Mouse (Mus musculus): Measurements from ENCODE around the gene Tmem126a. TPM values are rescaled to one million over a fixed set of nuclear protein-coding genes. Genes with fewer than 3 reads are reported as not detected.

Tmem126a gene
- polyA plus RNA-seq, 1 experiment from 2014 or later = 39.7 TPM

DNA sequence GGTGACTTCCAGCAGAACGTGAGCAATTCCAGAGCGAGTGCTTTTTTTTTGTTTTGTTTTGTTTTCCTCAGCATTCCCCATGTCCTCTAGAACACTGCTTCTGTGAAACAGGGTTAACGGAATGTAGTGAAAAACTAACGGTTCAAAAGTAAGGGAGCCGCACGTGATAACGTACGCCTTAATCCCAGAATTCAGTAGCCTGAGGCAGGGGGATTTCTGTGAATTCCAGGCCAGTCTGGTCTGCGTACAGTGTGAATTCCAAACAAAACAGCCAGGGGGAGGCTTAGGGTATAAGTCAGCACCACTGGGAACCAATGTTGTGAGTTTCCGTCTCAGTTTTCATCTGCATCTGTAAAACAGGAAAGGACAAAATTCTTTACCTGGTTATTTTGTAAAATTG is 488 bp upstream of the Tmem126a start:
- H3K9me3 ChIP-seq (replicated peaks; ENCODE audit: control insufficient read depth, low read length) = no peaks in the 10 kb centered on the region
- H3K9ac ChIP-seq (ENCODE audit: low read depth, low read length) = peak overlapping the region; percentile 84
- H3K4me2 ChIP-seq (ENCODE audit: low read depth, low read length) = peak overlapping the region; percentile 87
- WGBS (ENCODE audit: insufficient replicate concordance) = 8% methylated on average over 10 of the region's 10 CpGs
- no peaks in the 10 kb centered on the region for H3K36me3 ChIP-seq (ENCODE audit: control insufficient read depth, insufficient read depth)
- peaks cover 11% of the 10 kb centered on the region for H3K4me1 ChIP-seq (ENCODE audit: control insufficient read depth, low read depth, low read length)
- ATAC-seq (ENCODE audit: low read depth) = peak; percentile 21
- H3K27ac ChIP-seq (ENCODE audit: low read length) = peak overlapping the region; percentile 86
- H3K4me3 ChIP-seq (ENCODE audit: low read depth, low read length) = peak overlapping the region; percentile 84
- H3K27me3 ChIP-seq (ENCODE audit: control insufficient read depth, insufficient read depth, low read depth, low read length) = no peaks in the 10 kb centered on the region

DNA sequence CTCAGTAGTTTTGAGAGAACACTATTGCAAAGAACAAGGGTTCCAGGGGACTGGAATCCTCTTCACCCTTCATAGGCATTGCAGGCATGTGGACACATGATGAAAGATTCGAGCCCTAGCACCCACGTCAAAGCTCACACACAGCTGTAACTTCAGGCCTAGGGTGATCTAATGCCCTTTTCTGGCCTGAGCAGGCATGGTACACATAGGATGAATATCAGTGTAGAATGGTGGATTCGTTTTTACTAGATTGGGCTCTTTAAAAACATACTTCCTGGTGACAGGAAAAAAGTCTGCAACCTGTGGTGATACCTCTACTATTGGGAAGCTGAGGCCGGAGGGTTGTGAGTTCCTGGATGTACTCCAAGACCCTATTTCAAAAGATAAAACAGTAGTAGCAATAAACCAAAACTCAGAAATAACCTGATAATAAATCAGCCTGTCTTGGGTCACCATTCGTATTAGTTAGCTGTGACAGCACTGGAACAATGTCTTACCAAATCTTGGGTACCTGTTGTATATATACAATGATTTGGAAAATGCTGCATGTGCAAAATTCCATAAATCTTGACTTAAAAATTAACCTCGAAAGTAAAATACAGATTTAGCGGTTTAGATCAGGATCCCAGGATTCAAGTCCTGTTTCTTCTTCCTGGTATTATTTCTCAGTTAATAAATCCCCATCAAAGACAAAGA is 732 bp downstream of the Tmem126a start:
- Histone ChIP-seq H3K27ac (ENCODE audit: low read length) (no peak overlapping the region), H3K9me3 (replicated peaks; ENCODE audit: control insufficient read depth, low read length) (no peaks in the 10 kb centered on the region), H3K4me3 (ENCODE audit: low read depth, low read length) (peak overlapping the region; percentile 84), H3K4me1 (ENCODE audit: control insufficient read depth, low read depth, low read length) (peaks cover 11% of the 10 kb centered on the region), H3K4me2 (ENCODE audit: low read depth, low read length) (peak overlapping the region; percentile 87), H3K27me3 (ENCODE audit: control insufficient read depth, insufficient read depth, low read depth, low read length) (no peaks in the 10 kb centered on the region), H3K9ac (ENCODE audit: low read depth, low read length) (peak overlapping the region; percentile 21; the same call in 1 of the 2 replicates), H3K36me3 (ENCODE audit: control insufficient read depth, insufficient read depth) (no peaks in the 10 kb centered on the region; the same call in none of the 2 replicates)
- no peak for ATAC-seq (ENCODE audit: low read depth)
- WGBS (ENCODE audit: insufficient replicate concordance) = 18% methylated on average over 7 of the region's 7 CpGs

- H3K27me3 ChIP-seq (ENCODE audit: control insufficient read depth, insufficient read depth, low read depth, low read length) = no peaks in the 10 kb centered on the region
- H3K9ac ChIP-seq (ENCODE audit: low read depth, low read length) = peak overlapping the region; percentile 99
- H3K36me3 ChIP-seq (ENCODE audit: control insufficient read depth, insufficient read depth) = peaks cover 6% of the 10 kb centered on the region
- H3K27ac ChIP-seq (ENCODE audit: low read length) = peak overlapping the region; percentile 96
- ATAC-seq (ENCODE audit: low read depth) = no peak
- 0% methylated on average over 6 of the region's 6 CpGs for WGBS (ENCODE audit: insufficient replicate concordance)
- no peaks in the 10 kb centered on the region for H3K4me1 ChIP-seq (ENCODE audit: control insufficient read depth, low read depth, low read length)
- peak overlapping the region; percentile 76 for H3K4me2 ChIP-seq (ENCODE audit: low read depth, low read length)
- no peaks in the 10 kb centered on the region for H3K9me3 ChIP-seq (replicated peaks; ENCODE audit: control insufficient read depth, low read length)
- H3K4me3 ChIP-seq (ENCODE audit: low read depth, low read length) = peak overlapping the region; percentile 100
Observed at GRCm38 (mm10) chr7:90444206-90444605, 12.8 kb downstream of the Tmem126a start.

- H3K4me3 ChIP-seq (ENCODE audit: low read depth, low read length) = peak overlapping the region; percentile 100
- ATAC-seq (ENCODE audit: low read depth) = peak; percentile 63
- under 1% methylated on average over 117 of the region's 123 CpGs for WGBS (ENCODE audit: insufficient replicate concordance)
- no peaks in the 10 kb centered on the region for H3K9me3 ChIP-seq (replicated peaks; ENCODE audit: control insufficient read depth, low read length)
- H3K4me1 ChIP-seq (ENCODE audit: control insufficient read depth, low read depth, low read length) = no peaks in the 10 kb centered on the region
- H3K27ac ChIP-seq (ENCODE audit: low read length) = peak overlapping the region; percentile 96
- H3K4me2 ChIP-seq (ENCODE audit: low read depth, low read length) = peak overlapping the region; percentile 76
- peak overlapping the region; percentile 99 for H3K9ac ChIP-seq (ENCODE audit: low read depth, low read length)
- H3K36me3 ChIP-seq (ENCODE audit: control insufficient read depth, insufficient read depth) = peaks cover 4% of the 10 kb centered on the region
- no peaks in the 10 kb centered on the region for H3K27me3 ChIP-seq (ENCODE audit: control insufficient read depth, insufficient read depth, low read depth, low read length)
Observed at GRCm38 (mm10) chr7:90443101-90444091, 13.6 kb downstream of the Tmem126a start.

GRCm38 (mm10) chr7:90442518-90443080 is 14.4 kb downstream of the Tmem126a start, which contains the start of gene Crebzf:
Crebzf (plus strand) TSS chr7:90442729.
- H3K36me3 ChIP-seq (ENCODE audit: control insufficient read depth, insufficient read depth) = peaks cover 3% of the 10 kb centered on the region
- H3K4me2 ChIP-seq (ENCODE audit: low read depth, low read length) = peak within 1 kb of the TSS; percentile 76
- H3K9ac ChIP-seq (ENCODE audit: low read depth, low read length) = peak within 1 kb of the TSS; percentile 99
- no peaks in the 10 kb centered on the region for H3K27me3 ChIP-seq (ENCODE audit: control insufficient read depth, insufficient read depth, low read depth, low read length)
- ATAC-seq (ENCODE audit: low read depth) = peak; percentile 93
- H3K4me3 ChIP-seq (ENCODE audit: low read depth, low read length) = peak within 1 kb of the TSS; percentile 100
- no peaks in the 10 kb centered on the region for H3K9me3 ChIP-seq (replicated peaks; ENCODE audit: control insufficient read depth, low read length)
- under 1% methylated on average over 54 of the region's 54 CpGs for WGBS (ENCODE audit: insufficient replicate concordance)
- no peaks in the 10 kb centered on the region for H3K4me1 ChIP-seq (ENCODE audit: control insufficient read depth, low read depth, low read length)
- H3K27ac ChIP-seq (ENCODE audit: low read length) = peak within 1 kb of the TSS; percentile 96

DNA sequence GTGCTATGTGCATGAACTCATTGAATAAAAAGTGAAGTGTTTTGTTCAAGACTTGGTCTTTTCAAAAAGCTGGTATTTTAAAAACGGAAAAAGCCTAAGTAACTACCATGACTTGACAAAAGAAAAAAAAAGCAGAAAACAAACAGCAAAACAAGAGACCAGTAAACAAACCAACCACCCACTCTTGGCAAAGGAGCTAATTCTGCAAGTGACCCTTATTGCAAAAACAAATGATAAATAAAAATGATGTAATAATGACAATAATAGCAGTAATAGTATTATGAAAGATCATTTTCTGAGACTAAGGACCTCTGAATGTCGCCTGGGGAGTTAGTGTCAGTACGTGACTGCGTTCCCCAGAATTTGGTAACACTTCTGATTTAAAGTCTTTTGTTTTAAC is 15.0 kb downstream of the Tmem126a start:
- Histone ChIP-seq H3K4me2 (ENCODE audit: low read depth, low read length) (peak overlapping the region; percentile 76), H3K27me3 (ENCODE audit: control insufficient read depth, insufficient read depth, low read depth, low read length) (no peaks in the 10 kb centered on the region), H3K27ac (ENCODE audit: low read length) (peak overlapping the region; percentile 96), H3K4me1 (ENCODE audit: control insufficient read depth, low read depth, low read length) (no peaks in the 10 kb centered on the region), H3K4me3 (ENCODE audit: low read depth, low read length) (peak overlapping the region; percentile 100), H3K36me3 (ENCODE audit: control insufficient read depth, insufficient read depth) (no peaks in the 10 kb centered on the region; the same call in none of the 2 replicates), H3K9ac (ENCODE audit: low read depth, low read length) (peak overlapping the region; percentile 73), H3K9me3 (replicated peaks; ENCODE audit: control insufficient read depth, low read length) (no peaks in the 10 kb centered on the region)
- 12% methylated on average over 4 of the region's 4 CpGs for WGBS (ENCODE audit: insufficient replicate concordance)
- ATAC-seq (ENCODE audit: low read depth) = no peak

DNA sequence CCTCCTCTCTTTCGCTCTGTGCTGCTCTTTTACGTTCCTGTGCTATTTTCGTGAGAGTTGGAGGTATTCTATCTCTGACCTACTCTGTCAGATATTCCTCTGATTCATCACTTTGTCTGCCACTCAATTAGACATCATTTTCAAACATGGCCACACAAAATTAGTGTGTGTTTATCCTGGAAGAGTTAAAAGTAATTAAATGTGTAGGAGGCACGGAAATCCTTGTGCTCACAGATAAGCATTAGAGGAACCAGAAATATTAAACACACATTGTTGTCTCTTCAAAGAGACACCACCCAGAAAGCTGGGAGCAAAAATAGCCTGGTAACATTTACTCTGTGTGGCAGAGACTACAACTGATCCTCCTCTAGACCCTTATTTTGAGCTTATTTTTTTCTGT is 17.0 kb downstream of the Tmem126a start:
- H3K4me2 ChIP-seq (ENCODE audit: low read depth, low read length) = no peak overlapping the region
- H3K4me1 ChIP-seq (ENCODE audit: control insufficient read depth, low read depth, low read length) = no peaks in the 10 kb centered on the region
- H3K9ac ChIP-seq (ENCODE audit: low read depth, low read length) = no peak overlapping the region
- H3K4me3 ChIP-seq (ENCODE audit: low read depth, low read length) = no peak overlapping the region
- H3K27me3 ChIP-seq (ENCODE audit: control insufficient read depth, insufficient read depth, low read depth, low read length) = no peaks in the 10 kb centered on the region
- ATAC-seq (ENCODE audit: low read depth) = no peak
- no peaks in the 10 kb centered on the region for H3K9me3 ChIP-seq (replicated peaks; ENCODE audit: control insufficient read depth, low read length)
- 79% methylated on average over 4 of the region's 4 CpGs for WGBS (ENCODE audit: insufficient replicate concordance)
- no peak overlapping the region for H3K27ac ChIP-seq (ENCODE audit: low read length)
- no peaks in the 10 kb centered on the region for H3K36me3 ChIP-seq (ENCODE audit: control insufficient read depth, insufficient read depth)

GRCm38 (mm10) chr7:90432221-90432620 is 24.8 kb downstream of the Tmem126a start:
- Histone ChIP-seq H3K9ac (ENCODE audit: low read depth, low read length) (no peak overlapping the region), H3K4me2 (ENCODE audit: low read depth, low read length) (no peak overlapping the region), H3K36me3 (ENCODE audit: control insufficient read depth, insufficient read depth) (no peaks in the 10 kb centered on the region), H3K27me3 (ENCODE audit: control insufficient read depth, insufficient read depth, low read depth, low read length) (no peaks in the 10 kb centered on the region), H3K27ac (ENCODE audit: low read length) (no peak overlapping the region), H3K4me3 (ENCODE audit: low read depth, low read length) (no peak overlapping the region), H3K4me1 (ENCODE audit: control insufficient read depth, low read depth, low read length) (no peaks in the 10 kb centered on the region), H3K9me3 (replicated peaks; ENCODE audit: control insufficient read depth, low read length) (no peaks in the 10 kb centered on the region)
- ATAC-seq (ENCODE audit: low read depth) = no peak
